Mouse (Mus musculus): Measurements from ENCODE around the gene Pmf1. TPM values are rescaled to one million over a fixed set of nuclear protein-coding genes. Genes with fewer than 3 reads are reported as not detected.

Gene Pmf1
- polyA plus RNA-seq, 1 experiment from 2014 or later, result 79.7 TPM

- ATAC-seq (ENCODE audit: low FRiP score, low read depth), result no peak
- no peak overlapping the region for H3K4me3 ChIP-seq
Observed at GRCm38 (mm10) chr3:88363700-88364099, 46.4 kb downstream of the Pmf1 start.

DNA sequence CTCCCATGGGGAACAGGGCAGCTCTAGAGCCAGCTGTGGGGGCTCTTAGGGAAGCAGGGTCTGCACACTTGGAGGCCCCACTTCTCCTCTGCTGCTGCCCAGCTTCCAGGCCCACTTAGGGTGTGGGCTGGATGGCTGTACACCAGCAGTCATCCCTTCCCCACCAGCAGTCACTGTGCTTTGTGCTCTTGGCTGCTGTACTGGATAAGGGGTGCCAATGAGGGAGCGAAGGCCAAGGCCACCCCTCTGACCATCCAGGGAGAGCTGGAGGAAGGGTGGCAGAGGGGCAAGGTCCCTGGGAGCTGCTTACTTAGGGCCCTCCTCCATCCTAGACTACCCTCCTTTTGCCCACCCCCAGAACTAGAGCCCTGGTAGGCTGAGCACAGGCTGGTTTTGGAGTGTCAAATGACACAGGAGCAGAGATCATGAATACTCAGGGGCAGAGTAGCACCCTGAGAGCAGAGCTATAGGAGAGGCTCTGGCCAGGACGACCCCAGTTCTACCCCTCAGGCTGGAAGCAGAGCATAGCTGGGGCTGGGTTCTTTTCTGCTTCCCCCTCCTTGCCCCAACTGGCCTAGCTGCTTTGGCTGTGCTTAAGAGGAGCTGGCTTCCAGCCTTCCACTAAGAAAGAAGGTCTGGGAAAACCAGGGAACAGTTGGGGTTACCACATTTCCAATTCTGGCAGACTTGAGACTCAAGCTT, 48.4 kb downstream of the Pmf1 start:
- H3K4me3 ChIP-seq, result no peak overlapping the region
- 91% methylated on average over 2 of the region's 2 CpGs for WGBS
- H3K4me2 ChIP-seq (replicated peaks), result no peak overlapping the region
- no peak for ATAC-seq (ENCODE audit: low FRiP score, low read depth)
- H3K4me1 ChIP-seq, result peaks cover 7% of the 10 kb centered on the region; the same call in 1 of the 2 replicates
- no peaks in the 10 kb centered on the region for H3K9me3 ChIP-seq
- peaks cover 55% of the 10 kb centered on the region for H3K36me3 ChIP-seq
- H3K9ac ChIP-seq, result no peak overlapping the region
- peaks cover 24% of the 10 kb centered on the region for H3K27me3 ChIP-seq (replicated peaks)
- no peak overlapping the region for H3K27ac ChIP-seq

More at GRCm38 (mm10) chr3:88363700-88364099, 46.4 kb downstream of the Pmf1 start:
- 68% methylated on average over 4 of the region's 4 CpGs for WGBS
- Histone ChIP-seq H3K36me3 (peaks cover 37% of the 10 kb centered on the region), H3K27ac (no peak overlapping the region), H3K9me3 (no peaks in the 10 kb centered on the region), H3K9ac (no peak overlapping the region), H3K27me3 (replicated peaks) (peaks cover 24% of the 10 kb centered on the region), H3K4me1 (peaks cover 7% of the 10 kb centered on the region; the same call in 1 of the 2 replicates), H3K4me2 (replicated peaks) (no peak overlapping the region)

DNA sequence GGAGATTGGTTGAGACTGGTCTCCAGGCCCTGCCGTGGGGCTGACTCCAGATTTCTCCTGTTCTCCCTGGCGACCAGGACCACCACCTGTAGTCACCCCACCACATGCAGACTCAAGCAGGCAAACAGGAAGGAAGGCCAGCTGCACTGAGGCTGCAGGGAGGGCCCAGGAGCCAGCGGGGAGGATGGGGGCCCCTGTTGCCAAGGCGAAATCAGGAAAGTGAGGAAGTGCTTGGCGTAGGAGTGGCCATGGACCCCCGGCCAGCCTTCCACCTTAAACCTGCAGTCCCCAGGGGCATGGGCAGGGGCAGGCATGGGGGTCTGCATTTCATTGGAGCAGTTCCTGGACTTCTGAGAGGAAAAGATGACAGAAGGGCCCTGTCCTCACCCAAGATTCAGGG, 49.0 kb downstream of the Pmf1 start:
- peaks cover 62% of the 10 kb centered on the region for H3K36me3 ChIP-seq
- H3K4me1 ChIP-seq, result peaks cover 7% of the 10 kb centered on the region; the same call in 1 of the 2 replicates
- no peak overlapping the region for H3K4me3 ChIP-seq
- H3K9me3 ChIP-seq, result no peaks in the 10 kb centered on the region
- no peak overlapping the region for H3K9ac ChIP-seq
- WGBS, result 82% methylated on average over 6 of the region's 6 CpGs
- ATAC-seq (ENCODE audit: low FRiP score, low read depth), result no peak
- H3K27ac ChIP-seq, result no peak overlapping the region
- no peak overlapping the region for H3K4me2 ChIP-seq (replicated peaks)
- peaks cover 23% of the 10 kb centered on the region for H3K27me3 ChIP-seq (replicated peaks)

DNA sequence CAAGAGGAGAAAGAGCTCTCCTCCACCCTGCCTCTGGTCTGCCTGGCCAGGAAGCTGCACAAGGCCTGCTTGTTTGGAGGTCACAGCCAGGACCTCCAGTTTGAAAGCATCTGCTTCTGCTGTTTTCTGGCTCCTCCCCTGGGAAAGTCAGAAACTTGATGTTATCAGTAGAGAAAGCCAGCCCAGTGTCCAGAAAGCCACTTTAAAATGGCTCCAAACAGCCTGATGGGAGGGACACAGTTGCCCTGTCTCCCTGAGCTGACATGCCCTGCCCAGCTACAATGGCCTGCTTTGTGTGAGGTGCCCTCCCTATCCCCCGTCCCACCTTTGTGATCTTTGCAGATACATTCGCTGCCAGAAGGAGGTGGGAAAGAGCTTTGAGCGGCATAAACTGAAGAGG, 50.1 kb downstream of the Pmf1 start:
- Histone ChIP-seq H3K9ac (no peak overlapping the region), H3K27me3 (replicated peaks) (peaks cover 13% of the 10 kb centered on the region), H3K4me2 (replicated peaks) (no peak overlapping the region), H3K27ac (no peak overlapping the region), H3K36me3 (peaks cover 73% of the 10 kb centered on the region), H3K4me1 (0 out of 2 replicates have a peak, but pooled peaks cover 4% of the 10 kb centered on the region), H3K4me3 (no peak overlapping the region), H3K9me3 (no peaks in the 10 kb centered on the region)
- WGBS, result 77% methylated on average over 3 of the region's 3 CpGs
- no peak; the same call in 1 of the 2 replicates for ATAC-seq (ENCODE audit: low FRiP score, low read depth)

- WGBS, result 66% methylated on average over 5 of the region's 5 CpGs
- Histone ChIP-seq H3K36me3 (peaks cover 77% of the 10 kb centered on the region), H3K9me3 (no peaks in the 10 kb centered on the region), H3K9ac (no peak overlapping the region), H3K27me3 (replicated peaks) (peaks cover 9% of the 10 kb centered on the region), H3K4me3 (no peak overlapping the region), H3K4me2 (replicated peaks) (no peak overlapping the region), H3K27ac (no peak overlapping the region), H3K4me1 (0 out of 2 replicates have a peak, but pooled peaks cover 4% of the 10 kb centered on the region)
- ATAC-seq (ENCODE audit: low FRiP score, low read depth), result no peak
Observed at GRCm38 (mm10) chr3:88359584-88359983, 50.5 kb downstream of the Pmf1 start.

DNA sequence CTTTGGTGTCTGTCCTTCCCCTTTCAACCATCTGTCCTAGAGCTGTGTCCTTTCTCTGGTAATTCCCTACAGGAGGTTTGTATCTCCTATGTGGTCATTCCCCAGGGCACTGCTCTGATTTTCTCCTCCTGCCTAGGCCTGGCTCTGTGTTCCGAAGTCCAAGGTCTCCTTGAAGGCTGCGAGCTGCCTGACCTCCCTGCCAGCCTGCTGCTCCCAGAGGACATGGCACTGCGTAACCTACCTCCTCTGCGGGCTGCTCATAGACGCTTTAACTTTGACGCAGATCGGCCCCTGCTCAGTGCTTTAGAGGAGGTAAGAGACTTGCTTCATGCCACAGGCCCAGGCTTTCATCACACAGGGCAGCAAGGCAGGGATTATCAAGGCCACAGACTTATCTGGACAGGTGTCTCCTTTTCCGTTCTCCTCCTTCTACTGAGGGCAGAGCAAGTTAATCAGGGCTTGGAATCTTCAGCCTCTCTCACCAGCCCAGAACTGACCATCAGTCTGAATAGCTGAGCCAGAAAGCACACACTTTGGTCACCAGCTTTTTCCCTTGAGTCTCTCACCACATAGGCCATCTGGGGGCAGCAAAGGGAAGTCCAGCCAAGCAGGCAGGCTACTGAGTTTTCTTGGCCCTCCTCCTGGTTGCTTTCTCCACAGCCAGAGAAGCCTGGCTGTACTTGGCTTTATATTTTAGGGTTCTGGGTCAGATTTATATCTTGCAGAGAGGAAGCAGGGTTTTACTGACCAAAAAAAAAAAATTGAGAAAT, 55.5 kb downstream of the Pmf1 start:
- Histone ChIP-seq H3K9me3 (no peaks in the 10 kb centered on the region), H3K27me3 (replicated peaks) (no peaks in the 10 kb centered on the region), H3K36me3 (peaks cover 98% of the 10 kb centered on the region), H3K4me2 (replicated peaks) (no peak overlapping the region), H3K4me3 (no peak overlapping the region), H3K9ac (0 out of 2 replicates have a peak overlapping the region, but pooled peaks have one; percentile 13), H3K4me1 (no peaks in the 10 kb centered on the region), H3K27ac (no peak overlapping the region)
- ATAC-seq (ENCODE audit: low FRiP score, low read depth), result no peak
- WGBS, result 94% methylated on average over 8 of the region's 8 CpGs

GRCm38 (mm10) chr3:88352907-88353306, 57.2 kb downstream of the Pmf1 start:
- H3K27me3 ChIP-seq (replicated peaks), result no peaks in the 10 kb centered on the region
- H3K4me1 ChIP-seq, result no peaks in the 10 kb centered on the region
- 94% methylated on average over 9 of the region's 9 CpGs for WGBS
- no peak overlapping the region for H3K27ac ChIP-seq
- H3K4me2 ChIP-seq (replicated peaks), result no peak overlapping the region
- no peaks in the 10 kb centered on the region for H3K9me3 ChIP-seq
- ATAC-seq (ENCODE audit: low FRiP score, low read depth), result no peak
- H3K4me3 ChIP-seq, result no peak overlapping the region
- peaks cover 96% of the 10 kb centered on the region for H3K36me3 ChIP-seq
- H3K9ac ChIP-seq, result no peak overlapping the region

- H3K4me1 ChIP-seq, result no peaks in the 10 kb centered on the region
- H3K4me3 ChIP-seq, result no peak overlapping the region
- no peaks in the 10 kb centered on the region for H3K27me3 ChIP-seq (replicated peaks)
- no peak overlapping the region for H3K4me2 ChIP-seq (replicated peaks)
- no peak overlapping the region for H3K27ac ChIP-seq
- H3K9ac ChIP-seq, result no peak overlapping the region
- 93% methylated on average over 13 of the region's 13 CpGs for WGBS
- no peak for ATAC-seq (ENCODE audit: low FRiP score, low read depth)
- peaks cover 96% of the 10 kb centered on the region for H3K36me3 ChIP-seq
- H3K9me3 ChIP-seq, result no peaks in the 10 kb centered on the region
Observed at GRCm38 (mm10) chr3:88350732-88351131, 59.4 kb downstream of the Pmf1 start.

Small RNAs within 50 kb of the gene (microRNA-seq; reads per million reads assigned to microRNA genes)
- gene Mir7011, result not detected

Other genes starting within 250 kb of the Pmf1 start
- 0.32 and 0.79 TPM in 2 replicates for gene Rhbg, start 155.6 kb downstream of the Pmf1 start, polyA plus RNA-seq (2016; fragmentation: Nextera tagmentation; extraction: Ambion mirVana)
- 0.27 TPM in 1 of 2 replicates, not detected in the other for gene Gm38392, start 123.1 kb downstream of the Pmf1 start, polyA plus RNA-seq (2016; fragmentation: Nextera tagmentation; extraction: Ambion mirVana)
- 9.4 and 12.9 TPM in 2 replicates for gene Tsacc, start 113.3 kb downstream of the Pmf1 start, polyA plus RNA-seq (2016; fragmentation: Nextera tagmentation; extraction: Ambion mirVana)
- gene Cct3, start 113.2 kb downstream of the Pmf1 start, polyA plus RNA-seq (2016; fragmentation: Nextera tagmentation; extraction: Ambion mirVana), result 593 and 606 TPM in 2 replicates
- gene Glmp, start 85.3 kb downstream of the Pmf1 start, polyA plus RNA-seq (2016; fragmentation: Nextera tagmentation; extraction: Ambion mirVana), result 116 and 131 TPM in 2 replicates
- 1.6 and 2.0 TPM in 2 replicates for gene Tmem79, start 74.2 kb downstream of the Pmf1 start, polyA plus RNA-seq (2016; fragmentation: Nextera tagmentation; extraction: Ambion mirVana)
- 78.4 and 80.5 TPM in 2 replicates for gene Smg5, start 74.1 kb downstream of the Pmf1 start, polyA plus RNA-seq (2016; fragmentation: Nextera tagmentation; extraction: Ambion mirVana)
- 2.0 and 2.3 TPM in 2 replicates for gene Paqr6, start 45.7 kb downstream of the Pmf1 start, polyA plus RNA-seq (2016; fragmentation: Nextera tagmentation; extraction: Ambion mirVana)
- not detected in 2 replicates for gene Bglap3, start 37.6 kb downstream of the Pmf1 start, polyA plus RNA-seq (2016; fragmentation: Nextera tagmentation; extraction: Ambion mirVana)
- gene Bglap2, start 31.6 kb downstream of the Pmf1 start, polyA plus RNA-seq (2016; fragmentation: Nextera tagmentation; extraction: Ambion mirVana), result not detected in 2 replicates
- not detected in 2 replicates for gene Bglap, start 25.9 kb downstream of the Pmf1 start, polyA plus RNA-seq (2016; fragmentation: Nextera tagmentation; extraction: Ambion mirVana)
- gene Slc25a44, start 14.8 kb upstream of the Pmf1 start, polyA plus RNA-seq (2016; fragmentation: Nextera tagmentation; extraction: Ambion mirVana), result 24.1 and 28.0 TPM in 2 replicates
- 13.6 and 15.3 TPM in 2 replicates for gene Sema4a, start 50.9 kb upstream of the Pmf1 start, polyA plus RNA-seq (2016; fragmentation: Nextera tagmentation; extraction: Ambion mirVana)
- gene Lmna, start 99.6 kb upstream of the Pmf1 start, polyA plus RNA-seq (2016; fragmentation: Nextera tagmentation; extraction: Ambion mirVana), result 27.6 and 27.9 TPM in 2 replicates
- 41.9 and 43.3 TPM in 2 replicates for gene Mex3a, start 122.1 kb upstream of the Pmf1 start, polyA plus RNA-seq (2016; fragmentation: Nextera tagmentation; extraction: Ambion mirVana)
- gene Rab25, start 138.0 kb upstream of the Pmf1 start, polyA plus RNA-seq (2016; fragmentation: Nextera tagmentation; extraction: Ambion mirVana), result 0.29 and 0.57 TPM in 2 replicates
- gene Lamtor2, start 142.7 kb upstream of the Pmf1 start, polyA plus RNA-seq (2016; fragmentation: Nextera tagmentation; extraction: Ambion mirVana), result 143 and 145 TPM in 2 replicates
- 60.0 and 61.6 TPM in 2 replicates for gene Ubqln4, start 143.4 kb upstream of the Pmf1 start, polyA plus RNA-seq (2016; fragmentation: Nextera tagmentation; extraction: Ambion mirVana)
- gene Ssr2, start 165.5 kb upstream of the Pmf1 start, polyA plus RNA-seq (2016; fragmentation: Nextera tagmentation; extraction: Ambion mirVana), result 149 and 157 TPM in 2 replicates
- gene Arhgef2, start 195.6 kb upstream of the Pmf1 start, polyA plus RNA-seq (2016; fragmentation: Nextera tagmentation; extraction: Ambion mirVana), result 186 TPM in 2 replicates
- gene Rxfp4, start 242.8 kb upstream of the Pmf1 start, polyA plus RNA-seq (2016; fragmentation: Nextera tagmentation; extraction: Ambion mirVana), result not detected in 2 replicates

Measured in neural tube, embryonic 12.5 days (tissue).